Mouse (Mus musculus) limb, embryonic 12.5 days (tissue): ENCODE data around the gene Tectb. TPM values are rescaled to one million over a fixed set of nuclear protein-coding genes. Genes with fewer than 3 reads are reported as not detected.

Source experiments
- ATAC-seq: fragments of 200-750 bp; cut with Nextera tagmentation; 2 replicates; pipeline ENCODE4 v1.8.0; 2017; ENCODE audit warnings: low read depth, moderate TSS enrichment; ENCODE audit not compliant: insufficient number of reproducible peaks, insufficient read depth, low FRiP score, low TSS enrichment
- H3K27ac ChIP-seq: fragments of 300-500 bp; sonication (generic); 2 replicates; pipeline ENCODE4 v1.5.1; 2016; ENCODE audit warnings: mild to moderate bottlenecking, moderate library complexity
- H3K27me3 ChIP-seq: fragments of 300-500 bp; sonication (generic); 2 replicates; pipeline ENCODE4 v1.6.1; 2016; ENCODE audit warnings: mild to moderate bottlenecking, moderate library complexity
- H3K36me3 ChIP-seq: fragments of 300-500 bp; sonication (generic); 2 replicates; pipeline ENCODE4 v1.6.1; 2016; ENCODE audit warnings: mild to moderate bottlenecking, moderate library complexity
- H3K4me1 ChIP-seq: fragments of 300-500 bp; sonication (generic); replicated peaks from 2 replicates; pipeline ENCODE4 v1.6.1; 2016
- H3K4me2 ChIP-seq: fragments of 300-500 bp; sonication (generic); 2 replicates; pipeline ENCODE4 v1.6.1; 2016; ENCODE audit warnings: mild to moderate bottlenecking, moderate library complexity
- H3K4me3 ChIP-seq: fragments of 300-500 bp; sonication (generic); replicated peaks from 2 replicates; pipeline ENCODE4 v1.5.1; 2016; ENCODE audit warnings: mild to moderate bottlenecking
- H3K9ac ChIP-seq: fragments of 300-500 bp; sonication (generic); replicated peaks from 2 replicates; pipeline ENCODE4 v1.6.1; 2016; ENCODE audit warnings: mild to moderate bottlenecking, moderate library complexity
- H3K9me3 ChIP-seq: fragments of 300-500 bp; sonication (generic); 2 replicates; pipeline ENCODE4 v1.6.1; 2016; ENCODE audit warnings: mild to moderate bottlenecking, moderate library complexity
- WGBS: fragments of 180-500 bp; shearing (Covaris S2); methylation state at CpG from one replicate; pipeline ENCODE4 v1.1.7; 2016; 5-methylcytosine and 5-hydroxymethylcytosine counted together
- polyA plus RNA-seq: library from polyadenylated mRNA; unstranded; fragments of >200 nt; fragmentation: Nextera tagmentation; extraction: Ambion mirVana; gene quantifications from 2 replicates; pipeline ENCODE4 v1.2.1, GENCODE M21; 2016

Gene Tectb
- polyA plus RNA-seq, 1 experiment from 2014 or later: not detected

GRCm38 (mm10) chr19:55209084-55209483 lies 28.6 kb downstream of the Tectb start:
- 0 out of 2 replicates have a peak, but pooled peaks cover 4% of the 10 kb centered on the region for H3K27me3 ChIP-seq
- no peak overlapping the region for H3K4me2 ChIP-seq
- no peak for ATAC-seq
- H3K4me3 ChIP-seq: no peak overlapping the region
- 80% methylated on average over 3 of the region's 3 CpGs for WGBS
- no peaks in the 10 kb centered on the region for H3K9me3 ChIP-seq
- H3K36me3 ChIP-seq: no peaks in the 10 kb centered on the region
- H3K27ac ChIP-seq: no peak overlapping the region
- H3K9ac ChIP-seq: no peak overlapping the region
- H3K4me1 ChIP-seq: no peaks in the 10 kb centered on the region

- WGBS: 84% methylated on average over 1 of the region's 1 CpGs
- Histone ChIP-seq H3K36me3 (no peaks in the 10 kb centered on the region), H3K9me3 (no peaks in the 10 kb centered on the region), H3K4me2 (no peak overlapping the region), H3K27me3 (no peaks in the 10 kb centered on the region; the same call in 1 of the 2 replicates), H3K9ac (no peak overlapping the region), H3K4me1 (peaks cover 6% of the 10 kb centered on the region; the same call in 1 of the 2 replicates), H3K27ac (no peak overlapping the region), H3K4me3 (no peak overlapping the region)
- peak; percentile 68; the same call in 1 of the 2 replicates for ATAC-seq
Observed at GRCm38 (mm10) chr19:55211698-55212097, 31.2 kb downstream of the Tectb start.

GRCm38 (mm10) chr19:55213617-55214340 lies 33.2 kb downstream of the Tectb start:
- Histone ChIP-seq H3K27me3 (no peaks in the 10 kb centered on the region; the same call in 1 of the 2 replicates), H3K9ac (no peak overlapping the region), H3K4me3 (no peak overlapping the region), H3K4me2 (no peak overlapping the region), H3K27ac (no peak overlapping the region), H3K36me3 (no peaks in the 10 kb centered on the region), H3K4me1 (peaks cover 18% of the 10 kb centered on the region), H3K9me3 (no peaks in the 10 kb centered on the region)
- WGBS: 86% methylated on average over 12 of the region's 12 CpGs
- ATAC-seq: no peak

GRCm38 (mm10) chr19:55216876-55217275 lies 36.3 kb downstream of the Tectb start:
- WGBS: 89% methylated on average over 4 of the region's 4 CpGs
- no peaks in the 10 kb centered on the region for H3K9me3 ChIP-seq
- no peak overlapping the region for H3K4me2 ChIP-seq
- 0 out of 2 replicates have a peak overlapping the region, but pooled peaks have one; percentile 59 for H3K27ac ChIP-seq
- H3K27me3 ChIP-seq: no peaks in the 10 kb centered on the region; the same call in 1 of the 2 replicates
- no peaks in the 10 kb centered on the region for H3K36me3 ChIP-seq
- H3K9ac ChIP-seq: no peak overlapping the region
- ATAC-seq: no peak
- peaks cover 18% of the 10 kb centered on the region for H3K4me1 ChIP-seq
- no peak overlapping the region for H3K4me3 ChIP-seq

- no peak overlapping the region for H3K4me2 ChIP-seq
- no peak overlapping the region for H3K4me3 ChIP-seq
- 0 out of 2 replicates have a peak overlapping the region, but pooled peaks have one; percentile 59 for H3K27ac ChIP-seq
- H3K36me3 ChIP-seq: no peaks in the 10 kb centered on the region
- 38% methylated on average over 9 of the region's 9 CpGs for WGBS
- no peaks in the 10 kb centered on the region for H3K9me3 ChIP-seq
- H3K9ac ChIP-seq: no peak overlapping the region
- no peak for ATAC-seq
- H3K4me1 ChIP-seq: peaks cover 18% of the 10 kb centered on the region
- H3K27me3 ChIP-seq: no peaks in the 10 kb centered on the region; the same call in 1 of the 2 replicates
Observed at GRCm38 (mm10) chr19:55217365-55217764, 36.8 kb downstream of the Tectb start.

- WGBS: 4% methylated on average over 20 of the region's 20 CpGs
- Histone ChIP-seq H3K27ac (no peak overlapping the region), H3K27me3 (no peaks in the 10 kb centered on the region; the same call in 1 of the 2 replicates), H3K4me2 (peak overlapping the region; percentile 56), H3K9ac (0 out of 2 replicates have a peak overlapping the region, but pooled peaks have one; percentile 35), H3K36me3 (no peaks in the 10 kb centered on the region), H3K9me3 (no peaks in the 10 kb centered on the region), H3K4me3 (peak overlapping the region; percentile 35), H3K4me1 (peaks cover 18% of the 10 kb centered on the region)
- ATAC-seq: peak; percentile 63; the same call in 1 of the 2 replicates
Observed at GRCm38 (mm10) chr19:55218192-55218739, 37.7 kb downstream of the Tectb start.

- no peaks in the 10 kb centered on the region for H3K36me3 ChIP-seq
- H3K9me3 ChIP-seq: no peaks in the 10 kb centered on the region
- ATAC-seq: no peak
- WGBS: 22% methylated on average over 12 of the region's 12 CpGs
- peak overlapping the region; percentile 56 for H3K4me2 ChIP-seq
- no peaks in the 10 kb centered on the region; the same call in 1 of the 2 replicates for H3K27me3 ChIP-seq
- no peak overlapping the region for H3K27ac ChIP-seq
- H3K9ac ChIP-seq: 0 out of 2 replicates have a peak overlapping the region, but pooled peaks have one; percentile 35
- peaks cover 18% of the 10 kb centered on the region for H3K4me1 ChIP-seq
- peak overlapping the region; percentile 35 for H3K4me3 ChIP-seq
Observed at GRCm38 (mm10) chr19:55218741-55219221, 38.2 kb downstream of the Tectb start.

GRCm38 (mm10) chr19:55219359-55219758 lies 38.8 kb downstream of the Tectb start:
- 74% methylated on average over 8 of the region's 8 CpGs for WGBS
- Histone ChIP-seq H3K9ac (no peak overlapping the region), H3K4me2 (no peak overlapping the region), H3K27me3 (no peaks in the 10 kb centered on the region; the same call in 1 of the 2 replicates), H3K4me3 (no peak overlapping the region), H3K4me1 (peaks cover 18% of the 10 kb centered on the region), H3K9me3 (no peaks in the 10 kb centered on the region), H3K27ac (no peak overlapping the region), H3K36me3 (no peaks in the 10 kb centered on the region)
- no peak for ATAC-seq

GRCm38 (mm10) chr19:55221208-55221607 lies 40.7 kb downstream of the Tectb start:
- 92% methylated on average over 6 of the region's 6 CpGs for WGBS
- Histone ChIP-seq H3K9ac (no peak overlapping the region), H3K36me3 (no peaks in the 10 kb centered on the region), H3K4me2 (no peak overlapping the region), H3K27ac (no peak overlapping the region), H3K4me3 (no peak overlapping the region), H3K9me3 (no peaks in the 10 kb centered on the region), H3K4me1 (peaks cover 19% of the 10 kb centered on the region), H3K27me3 (no peaks in the 10 kb centered on the region)
- no peak for ATAC-seq

GRCm38 (mm10) chr19:55222268-55222667 lies 41.7 kb downstream of the Tectb start:
- Histone ChIP-seq H3K27ac (no peak overlapping the region), H3K27me3 (no peaks in the 10 kb centered on the region), H3K9ac (no peak overlapping the region), H3K4me3 (no peak overlapping the region), H3K9me3 (no peaks in the 10 kb centered on the region), H3K4me2 (no peak overlapping the region), H3K36me3 (no peaks in the 10 kb centered on the region), H3K4me1 (peaks cover 16% of the 10 kb centered on the region)
- WGBS: 91% methylated on average over 9 of the region's 9 CpGs
- ATAC-seq: no peak

- no peaks in the 10 kb centered on the region for H3K9me3 ChIP-seq
- no peak overlapping the region for H3K4me3 ChIP-seq
- H3K4me1 ChIP-seq: peaks cover 7% of the 10 kb centered on the region; the same call in 1 of the 2 replicates
- H3K4me2 ChIP-seq: no peak overlapping the region
- H3K9ac ChIP-seq: no peak overlapping the region
- no peak for ATAC-seq
- 77% methylated on average over 5 of the region's 5 CpGs for WGBS
- no peaks in the 10 kb centered on the region for H3K36me3 ChIP-seq
- no peaks in the 10 kb centered on the region for H3K27me3 ChIP-seq
- no peak overlapping the region for H3K27ac ChIP-seq
Observed at GRCm38 (mm10) chr19:55226621-55227020, 46.1 kb downstream of the Tectb start.
